Mouse (Mus musculus) adrenal gland, adult 8-10 months (tissue): ENCODE data around the gene Il11ra1. TPM values are rescaled to one million over a fixed set of nuclear protein-coding genes. Genes with fewer than 3 reads are reported as not detected.
A peak's percentile ranks its signal among the peaks of the same experiment; 100 is the strongest.
"Not testable (repeated sequence)": the region's sequence is repeated elsewhere in the genome, so short reads cannot be mapped to it uniquely, and the experiment has no call there.

Experiments
- DNase-seq: peaks from one replicate; pipeline ENCODE4 v3.0.0; 2022
- total RNA-seq, 4 experiments: library from RNA; stranded (reverse); gene quantifications; 2 replicates each; pipeline ENCODE4 v1.2.4; 2022

The Il11ra1 gene
- total RNA-seq: 100 to 1,000 TPM in 2 of 4 experiments, 10 to 100 TPM in 2; 81.8 to 130 (median 112) TPM

DNA sequence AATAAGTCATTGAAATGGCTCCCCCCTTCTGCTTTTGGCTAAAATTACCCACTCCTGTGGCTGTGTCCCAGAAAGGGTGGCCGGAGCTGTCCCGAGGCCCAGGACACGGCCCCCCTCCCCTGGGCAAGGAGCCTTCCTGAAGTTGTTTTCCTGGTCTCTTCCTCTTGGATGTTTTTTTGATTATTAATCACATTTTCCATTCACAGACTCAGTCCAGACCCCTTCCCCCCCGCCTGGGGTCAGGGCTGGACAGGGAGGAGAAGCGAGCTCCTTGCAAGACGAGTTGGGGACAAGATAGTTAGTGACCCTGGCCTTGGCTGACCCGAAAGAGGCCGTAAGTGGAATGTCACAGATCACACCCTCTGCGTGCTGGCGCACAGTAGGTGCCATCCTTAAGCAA, at the start of gene Il11ra1:
Gene Il11ra1, plus strand, starts transcription at position 207 of the 400 bp plus-strand sequence.
- not testable (repeated sequence) for DNase-seq

DNA sequence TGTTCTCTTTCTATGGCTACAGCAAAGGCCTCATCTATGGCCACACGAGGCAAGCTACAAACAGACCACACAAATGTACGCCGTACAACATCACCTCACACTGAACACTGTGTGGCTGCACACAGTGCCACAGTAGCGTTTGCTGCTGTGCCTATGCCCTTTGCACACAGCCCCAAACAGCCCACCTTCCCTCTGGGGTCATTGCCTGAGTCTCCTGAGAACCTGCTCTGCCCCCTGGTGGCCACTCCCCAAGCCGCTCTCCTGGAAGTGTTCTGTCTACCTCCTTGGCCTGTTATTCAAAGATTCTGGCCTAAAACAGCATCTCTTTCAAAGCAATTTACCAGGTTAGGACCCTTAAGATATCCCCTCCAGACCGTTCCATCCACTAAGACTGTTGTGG, 46.5 kb upstream of the Il11ra1 start:
- DNase-seq: no peak

GRCm38 (mm10) chr4:41653730-41654129, 46.1 kb upstream of the Il11ra1 start:
- no peak for DNase-seq

- DNase-seq: no peak
Measured at GRCm38 (mm10) chr4:41654217-41654616, 45.6 kb upstream of the Il11ra1 start.

DNA sequence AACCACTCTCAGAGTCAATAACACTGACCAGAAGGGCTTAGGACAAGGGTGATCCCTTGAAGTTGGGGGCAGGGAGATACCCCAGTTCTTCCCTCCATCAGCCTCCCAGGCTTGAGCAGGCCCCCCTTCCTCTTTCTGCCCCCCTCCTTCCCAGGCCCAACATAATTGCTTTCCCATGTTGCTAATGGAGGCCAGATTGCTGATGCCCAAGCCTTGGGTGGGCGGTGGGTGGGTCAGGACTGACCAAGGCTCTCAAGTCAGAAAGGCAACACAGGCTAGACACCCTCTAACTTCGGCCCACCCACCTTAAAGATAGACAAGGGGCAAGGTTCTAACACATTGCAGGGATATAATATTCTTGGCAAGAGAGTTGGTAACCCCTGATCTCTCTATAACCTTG, 44.3 kb upstream of the Il11ra1 start:
- no peak for DNase-seq

- peak; percentile 62 for DNase-seq
Measured at GRCm38 (mm10) chr4:41658566-41659384, 41.0 kb upstream of the Il11ra1 start.

DNA sequence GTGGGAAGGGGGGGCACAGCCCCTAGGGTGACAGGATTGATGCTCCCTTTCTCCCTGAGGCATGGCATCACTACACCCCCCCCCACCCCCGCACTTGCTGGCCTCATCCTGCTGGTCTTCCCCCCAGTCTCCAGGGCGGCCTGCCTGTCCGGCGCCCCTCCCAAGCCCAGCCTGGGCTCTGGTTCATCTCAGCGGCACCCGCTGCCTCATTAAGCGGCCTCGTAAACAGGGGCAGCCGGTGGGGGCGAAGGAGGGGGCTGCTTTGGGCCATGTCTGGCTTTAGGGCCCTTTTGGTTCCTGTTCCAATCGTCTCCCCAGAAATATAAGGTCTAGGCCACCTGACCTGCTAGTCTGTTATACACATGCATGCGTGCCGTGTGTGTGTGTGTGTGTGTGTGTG, 40.2 kb upstream of the Il11ra1 start:
- no peak for DNase-seq

GRCm38 (mm10) chr4:41660851-41661430, 38.8 kb upstream of the Il11ra1 start:
- no peak for DNase-seq

GRCm38 (mm10) chr4:41662723-41663122, 37.1 kb upstream of the Il11ra1 start:
- DNase-seq: no peak

GRCm38 (mm10) chr4:41663614-41664013, 36.2 kb upstream of the Il11ra1 start:
- no peak for DNase-seq

DNA sequence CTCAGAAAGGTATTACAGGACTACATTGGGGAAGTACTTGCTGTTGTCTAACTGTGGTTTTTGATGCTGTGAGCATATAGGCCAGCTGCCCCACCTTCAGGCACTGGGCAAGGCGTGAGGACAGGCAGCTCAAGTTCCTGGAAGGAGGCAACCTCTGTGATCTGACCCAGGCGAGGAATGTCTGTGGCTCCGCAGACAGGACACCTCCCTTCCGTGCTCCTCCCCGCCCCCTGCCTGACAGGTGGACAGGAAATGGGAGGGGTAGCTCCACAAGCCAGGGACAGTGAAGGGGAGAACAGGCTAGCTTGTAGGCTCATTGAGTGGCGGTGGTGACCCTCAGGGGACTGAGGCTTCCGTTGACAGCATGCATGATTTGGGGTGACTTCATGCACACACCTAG, 35.3 kb upstream of the Il11ra1 start:
- DNase-seq: no peak

- no peak for DNase-seq
Measured at GRCm38 (mm10) chr4:41665009-41665675, 34.6 kb upstream of the Il11ra1 start.

DNA sequence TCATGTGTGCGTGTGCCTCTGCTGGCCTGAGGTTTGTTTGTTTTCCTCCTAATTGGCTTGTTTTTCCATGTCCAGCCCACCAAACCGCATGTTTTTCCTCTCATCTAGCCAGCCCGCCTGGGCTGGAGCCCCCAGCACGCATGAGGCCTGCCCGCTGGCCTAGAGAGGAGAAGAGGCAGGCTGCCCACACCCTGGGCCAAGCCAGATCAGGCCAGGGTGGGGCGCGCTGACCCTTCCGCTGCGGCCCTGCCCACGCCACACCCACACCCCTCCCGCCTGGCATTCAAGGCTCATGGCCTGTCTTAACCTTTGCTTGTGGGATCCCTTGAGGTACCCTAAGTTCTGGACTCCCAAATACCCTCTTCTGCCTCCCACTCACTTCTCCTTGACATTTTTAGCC, 33.1 kb upstream of the Il11ra1 start:
- no peak for DNase-seq

- no peak for DNase-seq
Measured at GRCm38 (mm10) chr4:41670836-41671235, 29.0 kb upstream of the Il11ra1 start.

GRCm38 (mm10) chr4:41671500-41671899, 28.3 kb upstream of the Il11ra1 start:
- DNase-seq: no peak

- DNase-seq: no peak
Measured at GRCm38 (mm10) chr4:41671963-41672480, 27.8 kb upstream of the Il11ra1 start.

- DNase-seq: no peak
Measured at GRCm38 (mm10) chr4:41672522-41672963, 27.2 kb upstream of the Il11ra1 start.

- no peak for DNase-seq
Measured at GRCm38 (mm10) chr4:41673186-41673585, 26.6 kb upstream of the Il11ra1 start.

GRCm38 (mm10) chr4:41676248-41677005, 23.4 kb upstream of the Il11ra1 start:
- peak; percentile 66 for DNase-seq

- DNase-seq: peak; percentile 82
Measured at GRCm38 (mm10) chr4:41677006-41677629, 22.7 kb upstream of the Il11ra1 start.

GRCm38 (mm10) chr4:41678863-41679262, 20.9 kb upstream of the Il11ra1 start:
- DNase-seq: peak; percentile 78

- no peak for DNase-seq
Measured at GRCm38 (mm10) chr4:41679291-41679690, 20.5 kb upstream of the Il11ra1 start.
